Mouse (Mus musculus) retina, postnatal 1 day (tissue): ENCODE results near the gene Il34.

Source experiments
- DNase-seq: peaks from one replicate; pipeline ENCODE4 v3.0.0-alpha.2; 2012

Gene Il34

DNA sequence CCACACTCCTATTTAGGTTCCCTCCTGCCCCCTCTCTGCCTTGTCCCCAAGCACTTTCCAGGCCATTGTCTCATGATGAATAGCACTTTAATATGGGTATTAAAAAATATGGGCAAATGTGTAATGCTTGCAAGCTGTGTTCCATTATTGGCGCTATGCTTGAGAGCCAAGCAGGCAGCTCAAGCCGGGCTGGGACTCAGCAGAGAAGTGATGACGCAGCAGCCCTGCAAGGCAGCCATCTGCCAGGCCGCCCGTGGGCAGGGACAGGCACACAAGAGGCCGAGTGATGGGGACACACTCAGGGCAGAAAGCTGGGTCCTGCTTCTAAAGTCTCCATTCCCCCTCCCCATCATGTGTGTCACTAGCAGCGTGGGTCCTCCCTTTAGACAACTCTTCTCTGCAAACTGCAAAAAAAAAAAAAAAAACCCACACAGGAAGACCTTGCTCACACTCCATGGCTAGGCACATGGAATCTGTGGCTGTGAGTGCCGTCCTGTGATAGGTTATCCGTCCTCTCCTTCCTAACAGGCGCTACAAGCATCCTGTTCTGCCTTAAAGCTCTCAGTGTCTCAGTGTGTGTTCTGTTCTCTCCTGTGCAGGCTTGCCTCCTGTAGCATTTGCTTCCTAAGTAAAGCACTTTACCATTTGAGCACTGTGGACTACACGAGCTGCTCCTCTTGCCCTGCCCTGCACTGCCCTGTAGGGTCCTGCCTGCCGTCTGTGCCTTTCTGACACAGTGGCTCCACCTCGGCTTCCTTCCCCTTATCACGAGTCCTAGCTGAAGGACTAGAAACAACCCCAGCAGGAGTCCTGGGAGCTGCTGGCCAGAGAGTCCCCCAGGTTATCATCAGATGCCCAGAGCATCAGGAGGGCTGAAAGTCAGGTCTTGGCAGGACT lies 100.1 kb downstream of the Il34 start:
- no peak for DNase-seq

GRCm38 (mm10) chr8:110704103-110704502 lies 101.6 kb downstream of the Il34 start:
- no peak for DNase-seq

GRCm38 (mm10) chr8:110703460-110704061 lies 102.2 kb downstream of the Il34 start:
- no peak for DNase-seq

GRCm38 (mm10) chr8:110702636-110703459 lies 102.9 kb downstream of the Il34 start:
- peak; percentile 71 for DNase-seq

DNA sequence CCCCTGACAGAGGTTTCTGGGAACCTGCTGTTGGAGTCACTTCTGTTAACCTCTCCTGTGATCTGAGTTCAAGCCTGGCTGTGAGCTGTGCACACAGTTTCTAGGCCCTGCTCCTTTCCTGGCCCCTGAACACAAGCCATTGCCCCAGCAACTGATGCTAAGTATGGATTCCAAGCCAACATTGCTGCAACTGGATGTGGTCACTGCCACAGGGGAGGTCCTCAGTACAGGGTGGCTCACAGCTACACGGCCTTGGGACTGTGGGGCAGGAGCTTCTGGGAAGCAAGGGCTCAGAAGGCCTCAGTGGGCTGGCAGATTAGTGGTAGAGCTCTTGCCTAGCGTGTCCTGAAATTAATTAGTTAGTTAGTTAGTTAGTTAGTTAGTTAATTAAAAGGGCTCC lies 105.2 kb downstream of the Il34 start:
- no peak for DNase-seq

DNA sequence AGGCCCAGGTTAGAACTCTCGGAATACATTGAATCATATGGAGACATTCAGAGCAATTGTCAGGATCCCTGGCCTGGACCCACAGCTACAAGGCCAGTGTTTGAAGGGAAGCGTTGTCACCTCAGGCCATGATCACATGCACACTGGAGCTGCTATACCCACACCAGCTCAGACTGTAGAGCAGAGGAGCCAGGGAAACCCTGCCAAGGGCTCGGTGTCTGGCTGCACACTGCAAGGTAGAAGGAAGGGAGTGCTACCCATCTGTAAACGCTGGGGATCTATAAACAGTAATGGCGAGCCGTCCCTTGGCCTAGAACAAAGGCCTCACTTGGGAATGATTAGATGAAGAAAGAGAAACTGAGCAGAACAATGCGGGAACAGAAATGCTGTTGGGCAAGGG lies 106.2 kb downstream of the Il34 start:
- DNase-seq = no peak

GRCm38 (mm10) chr8:110698098-110698497 lies 107.6 kb downstream of the Il34 start:
- no peak for DNase-seq

DNA sequence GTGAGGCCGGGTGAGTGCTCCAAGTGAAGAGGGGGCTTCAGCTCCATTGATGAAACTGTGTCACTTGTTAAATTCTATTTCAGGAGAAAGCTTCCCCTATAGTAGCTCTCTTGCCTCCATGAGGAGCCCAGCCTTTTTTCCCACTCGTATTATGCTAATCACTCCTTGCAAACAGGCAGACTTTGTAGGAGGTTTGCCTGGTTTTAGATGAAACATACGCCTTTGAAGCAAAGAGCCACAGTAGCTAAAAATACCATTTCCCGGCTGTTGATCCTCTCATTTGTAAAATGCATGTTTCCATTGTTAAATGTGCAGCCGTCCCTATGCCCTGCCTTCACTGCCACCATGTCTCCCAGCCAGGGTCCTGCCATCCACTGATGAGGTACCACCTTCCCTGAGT lies 108.2 kb downstream of the Il34 start:
- no peak for DNase-seq

GRCm38 (mm10) chr8:110696051-110696450 lies 109.7 kb downstream of the Il34 start:
- no peak for DNase-seq

DNA sequence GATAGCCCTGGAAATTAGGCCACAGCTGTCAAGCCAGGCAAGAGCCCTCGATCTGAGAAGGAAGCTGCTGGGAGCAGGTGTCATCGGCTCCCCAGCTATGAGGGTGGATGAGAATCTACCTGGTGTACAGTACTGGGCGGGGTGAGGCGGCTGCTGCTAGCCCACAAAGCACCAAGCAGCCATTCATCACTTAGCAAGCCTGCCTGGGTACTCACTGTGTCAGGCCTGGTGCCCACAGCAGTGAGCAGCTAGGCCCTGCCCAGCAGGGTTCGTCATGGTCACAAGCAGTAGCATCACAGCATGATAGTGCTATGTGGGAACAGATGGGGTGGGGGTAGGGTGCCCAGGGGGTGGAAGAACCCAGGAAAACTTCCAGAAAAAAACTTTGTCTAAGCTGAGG lies 110.3 kb downstream of the Il34 start:
- DNase-seq = peak; percentile 74

- peak; percentile 58 for DNase-seq
These were observed 110.9 kb downstream of the Il34 start for GRCm38 (mm10) chr8:110694826-110695225.

- peak; percentile 24 for DNase-seq
These were observed 111.5 kb downstream of the Il34 start for GRCm38 (mm10) chr8:110694226-110694625.
